Mouse (Mus musculus) small intestine, adult 2 months (tissue): ENCODE results near the gene 2310057M21Rik. TPM values are rescaled to one million over a fixed set of nuclear protein-coding genes. Genes with fewer than 3 reads are reported as not detected.
"Not testable (repeated sequence)": the region's sequence is repeated elsewhere in the genome, so short reads cannot be mapped to it uniquely, and the experiment has no call there.

Experiments
- H3K27ac ChIP-seq: fragments of 200-500 bp; 2 replicates; pipeline ENCODE4 v1.5.1; 2012; ENCODE audit warnings: low read depth, low read length, control low read depth, inconsistent platforms; ENCODE audit not compliant: insufficient read depth
- H3K27me3 ChIP-seq: fragments of 200-500 bp; 2 replicates; pipeline ENCODE4 v1.6.1; 2012; ENCODE audit warnings: mild to moderate bottlenecking, moderate library complexity, low read length, inconsistent platforms; ENCODE audit not compliant: control insufficient read depth, insufficient read depth
- H3K36me3 ChIP-seq: fragments of 200-500 bp; 2 replicates; pipeline ENCODE4 v1.6.1; 2012; ENCODE audit warnings: mild to moderate bottlenecking, low read length, control low read depth, inconsistent platforms; ENCODE audit not compliant: control insufficient read depth, insufficient read depth
- H3K4me1 ChIP-seq: fragments of 200-500 bp; 2 replicates; pipeline ENCODE4 v1.6.1; 2012; ENCODE audit warnings: low read length, inconsistent platforms, mixed read lengths; ENCODE audit not compliant: control insufficient read depth, insufficient read depth, insufficient read length
- H3K4me3 ChIP-seq: fragments of 200-500 bp; 2 replicates; pipeline ENCODE4 v1.5.1; 2012; ENCODE audit warnings: low read depth, mild to moderate bottlenecking, control low read depth, inconsistent platforms, low read length, moderate library complexity
- CTCF ChIP-seq: fragments of 200-500 bp; IDR thresholded peaks from 2 replicates; pipeline ENCODE4 v1.5.1; 2012; ENCODE audit warnings: low read depth, mild to moderate bottlenecking, control low read depth, inconsistent platforms, low read length, moderate library complexity, mixed read lengths; ENCODE audit not compliant: insufficient replicate concordance, insufficient read length; ENCODE audit errors: extremely low read depth
- POLR2A ChIP-seq: fragments of 200-500 bp; IDR thresholded peaks from 2 replicates; pipeline ENCODE4 v1.6.1; 2012; ENCODE audit warnings: low read depth, mild to moderate bottlenecking, control low read depth, inconsistent platforms, low read length, moderate library complexity
- WGBS: fragments of 180-500 bp; shearing (Covaris S2); methylation state at CpG from one replicate; pipeline ENCODE4 v1.1.7; 2018; 5-methylcytosine and 5-hydroxymethylcytosine counted together
- polyA plus RNA-seq: library from polyadenylated mRNA; depleted of rRNA; stranded (reverse); fragments of >200 nt; gene quantifications from 2 replicates; pipeline ENCODE4 v1.2.3, GENCODE M21; 2012; rRNA removed

The 2310057M21Rik gene
- 1.3 and 2.1 TPM in 2 replicates for polyA plus RNA-seq

DNA sequence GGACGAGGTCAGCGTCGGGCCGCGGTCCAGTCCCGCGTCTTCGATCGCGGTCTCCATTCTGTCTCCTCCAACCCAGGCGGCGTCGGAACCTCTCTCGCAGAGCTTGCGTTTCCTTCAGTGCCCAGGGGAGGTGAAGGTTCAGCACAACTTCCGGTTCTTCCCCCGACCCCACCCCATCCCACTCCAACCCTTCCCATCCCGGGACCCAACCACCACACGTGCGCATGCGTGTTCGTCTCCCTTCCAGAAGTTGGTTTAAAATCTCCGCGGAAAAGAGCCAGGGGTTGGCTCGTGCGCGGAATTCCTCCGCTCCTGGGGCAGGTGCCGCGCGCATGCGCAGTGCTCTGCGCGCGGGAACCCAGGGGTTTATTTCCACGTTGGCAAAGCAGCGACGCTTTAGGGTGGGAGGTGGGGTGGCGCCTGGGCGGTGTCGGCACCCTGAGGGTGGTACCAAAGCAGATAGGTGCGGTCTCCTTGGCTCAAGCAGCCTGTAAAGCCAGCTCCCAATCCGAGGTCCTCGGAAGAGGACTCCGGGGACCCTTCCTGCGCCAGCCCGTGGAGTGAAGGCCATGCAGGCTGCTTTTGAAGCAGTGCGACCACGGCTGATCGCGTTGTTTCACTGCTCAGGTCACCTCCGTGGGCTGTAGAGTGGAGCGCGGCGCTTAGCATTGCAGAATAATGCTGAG is at the start of gene 2310057M21Rik:
2310057M21Rik (minus strand) TSS at position 145 of the 686 bp plus-strand sequence.
- Histone ChIP-seq H3K27ac (peak within 1 kb of the TSS; percentile 84), H3K27me3 (no peaks in the 10 kb centered on the region), H3K4me1 (peaks cover 8% of the 10 kb centered on the region; the same call in 1 of the 2 replicates), H3K4me3 (peak within 1 kb of the TSS; percentile 96), H3K36me3 (peaks cover 9% of the 10 kb centered on the region)
- TF ChIP-seq POLR2A (peak; percentile 55), CTCF (no peak)
- under 1% methylated on average over 55 of the region's 55 CpGs for WGBS

DNA sequence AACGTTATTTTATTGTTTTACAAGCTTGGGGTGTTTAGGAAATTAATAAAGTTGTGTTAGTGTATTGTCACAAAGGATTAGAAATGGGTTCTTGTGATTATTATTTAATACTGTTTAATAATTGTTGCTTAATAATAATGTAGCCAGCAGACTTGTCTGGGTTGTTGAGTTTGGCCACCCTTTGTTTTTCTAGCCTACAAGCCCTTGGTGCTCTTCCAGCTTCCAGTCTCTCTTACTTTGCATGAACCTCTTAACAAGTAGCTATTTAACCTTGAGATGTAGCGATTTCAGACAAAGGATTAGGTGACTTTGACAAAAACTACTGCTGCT is 49.3 kb upstream of the 2310057M21Rik start:
- no peaks in the 10 kb centered on the region for H3K27me3 ChIP-seq
- 13% methylated on average over 2 of the region's 2 CpGs for WGBS
- TF ChIP-seq CTCF (no peak), POLR2A (no peak)
- H3K27ac ChIP-seq, result no peak overlapping the region
- H3K4me3 ChIP-seq, result no peak overlapping the region
- peaks cover 3% of the 10 kb centered on the region; the same call in 1 of the 2 replicates for H3K4me1 ChIP-seq
- H3K36me3 ChIP-seq, result no peaks in the 10 kb centered on the region

DNA sequence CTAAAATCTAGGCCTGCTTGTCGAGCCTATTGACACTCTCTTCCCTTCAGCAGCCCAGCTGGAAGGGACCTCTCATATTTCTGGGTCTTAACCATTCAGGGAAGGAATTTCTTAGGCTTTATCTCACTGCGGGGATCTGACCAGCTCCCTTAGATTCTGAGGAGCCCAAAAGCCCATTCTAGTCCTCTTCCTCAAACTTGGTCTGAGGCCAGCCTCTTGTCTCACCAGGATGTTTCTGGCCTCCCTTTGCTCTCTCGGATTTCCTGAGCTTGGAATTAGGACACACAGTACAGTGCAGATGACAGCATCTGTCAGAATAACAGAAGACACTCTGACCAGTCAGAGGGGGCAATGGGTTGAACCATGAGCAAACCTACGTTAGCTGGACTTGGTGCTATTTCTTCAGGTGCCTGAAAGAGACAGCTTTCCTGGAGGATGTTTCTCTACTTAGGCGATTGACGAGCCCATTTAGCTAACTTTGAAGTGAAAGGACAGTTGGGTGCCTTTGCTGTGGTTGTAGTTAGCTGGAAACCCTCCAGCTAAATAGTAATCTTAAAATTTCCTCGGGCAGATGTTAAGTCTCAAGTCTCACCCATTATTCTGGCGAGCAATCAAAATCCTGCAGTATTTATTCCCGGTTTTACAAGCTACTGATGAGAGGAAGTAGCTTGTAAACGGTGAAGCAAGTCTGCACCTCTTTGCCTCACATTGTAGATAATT is 48.8 kb upstream of the 2310057M21Rik start:
- WGBS, result 8% methylated on average over 10 of the region's 10 CpGs
- peak overlapping the region; percentile 10 for H3K27ac ChIP-seq
- H3K27me3 ChIP-seq, result no peaks in the 10 kb centered on the region

DNA sequence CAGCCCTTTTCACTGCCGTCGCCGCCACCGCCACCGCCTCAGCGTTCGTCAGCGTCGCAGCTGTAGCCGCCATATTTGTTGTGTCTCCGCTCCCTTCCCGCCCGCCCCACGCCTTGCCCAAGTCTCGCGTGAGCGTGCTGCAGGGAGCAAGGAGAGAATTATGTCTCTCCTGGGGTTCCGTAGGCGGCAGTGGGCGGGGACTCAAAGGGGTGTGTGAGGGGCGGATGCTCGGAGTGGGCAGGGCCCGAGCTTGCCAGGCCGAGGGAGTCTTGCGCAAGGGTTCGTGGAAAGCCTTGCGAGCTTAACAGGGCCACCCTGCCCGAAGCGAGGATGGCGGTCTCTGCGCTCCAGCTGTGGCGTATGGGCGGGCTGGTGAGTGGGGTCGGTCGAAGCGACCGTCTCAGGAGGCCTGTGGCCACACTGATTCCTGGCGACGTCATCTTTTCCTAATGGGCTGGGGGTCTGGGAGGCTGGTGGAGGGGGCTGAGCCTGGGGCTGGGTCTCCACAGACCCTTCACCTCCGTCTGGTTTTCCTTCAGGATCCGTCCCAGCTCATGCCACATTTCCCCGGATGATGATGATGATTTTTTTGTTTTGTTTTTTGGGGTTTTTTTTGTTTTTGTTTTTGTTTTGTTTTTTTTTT is 48.0 kb upstream of the 2310057M21Rik start, which contains the start of the genes Ikzf5 and Acadsb:
Ikzf5 (minus strand) TSS at position 106 of the 643 bp plus-strand sequence.
Acadsb (plus strand) TSS at position 186 of the 643 bp plus-strand sequence.
- Histone ChIP-seq H3K27ac (peak within 1 kb of the TSS; percentile 56), H3K4me3 (peak within 1 kb of the TSS; percentile 98), H3K36me3 (no peaks in the 10 kb centered on the region), H3K27me3 (no peaks in the 10 kb centered on the region), H3K4me1 (peaks cover 3% of the 10 kb centered on the region; the same call in 1 of the 2 replicates)
- under 1% methylated on average over 42 of the region's 42 CpGs for WGBS
- TF ChIP-seq CTCF, result no peak
- peak; percentile 58 for TF ChIP-seq POLR2A

More for the DNA sequence above, 48.8 kb upstream of the 2310057M21Rik start:
- Histone ChIP-seq H3K4me3 (peak overlapping the region; percentile 98), H3K4me1 (peaks cover 3% of the 10 kb centered on the region; the same call in 1 of the 2 replicates), H3K36me3 (no peaks in the 10 kb centered on the region)
- TF ChIP-seq POLR2A (no peak), CTCF (no peak)

DNA sequence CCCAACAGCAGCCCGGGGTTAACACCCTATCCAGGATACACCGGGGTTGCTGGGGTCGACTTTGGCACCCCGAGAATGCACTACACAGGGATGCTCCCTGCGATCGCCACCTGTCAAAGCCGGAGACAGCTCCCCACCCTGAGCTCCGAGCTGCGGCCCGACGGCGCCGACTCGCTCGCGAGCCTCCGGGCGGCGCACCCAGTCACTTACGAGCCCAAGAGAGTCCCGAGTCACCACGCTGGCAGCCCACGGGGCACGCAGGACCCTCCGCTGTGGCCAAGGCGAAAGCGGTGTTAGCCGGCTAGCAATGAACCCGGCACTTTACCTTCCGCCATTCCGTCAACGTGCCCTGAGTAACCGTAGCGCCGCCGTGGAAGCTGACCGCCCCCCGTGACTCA is 47.4 kb upstream of the 2310057M21Rik start:
- H3K27me3 ChIP-seq, result no peaks in the 10 kb centered on the region
- H3K36me3 ChIP-seq, result no peaks in the 10 kb centered on the region
- H3K27ac ChIP-seq, result peak overlapping the region; percentile 56
- TF ChIP-seq POLR2A (no peak), CTCF (no peak)
- peaks cover 3% of the 10 kb centered on the region; the same call in 1 of the 2 replicates for H3K4me1 ChIP-seq
- peak overlapping the region; percentile 98 for H3K4me3 ChIP-seq
- WGBS, result under 1% methylated on average over 38 of the region's 38 CpGs

DNA sequence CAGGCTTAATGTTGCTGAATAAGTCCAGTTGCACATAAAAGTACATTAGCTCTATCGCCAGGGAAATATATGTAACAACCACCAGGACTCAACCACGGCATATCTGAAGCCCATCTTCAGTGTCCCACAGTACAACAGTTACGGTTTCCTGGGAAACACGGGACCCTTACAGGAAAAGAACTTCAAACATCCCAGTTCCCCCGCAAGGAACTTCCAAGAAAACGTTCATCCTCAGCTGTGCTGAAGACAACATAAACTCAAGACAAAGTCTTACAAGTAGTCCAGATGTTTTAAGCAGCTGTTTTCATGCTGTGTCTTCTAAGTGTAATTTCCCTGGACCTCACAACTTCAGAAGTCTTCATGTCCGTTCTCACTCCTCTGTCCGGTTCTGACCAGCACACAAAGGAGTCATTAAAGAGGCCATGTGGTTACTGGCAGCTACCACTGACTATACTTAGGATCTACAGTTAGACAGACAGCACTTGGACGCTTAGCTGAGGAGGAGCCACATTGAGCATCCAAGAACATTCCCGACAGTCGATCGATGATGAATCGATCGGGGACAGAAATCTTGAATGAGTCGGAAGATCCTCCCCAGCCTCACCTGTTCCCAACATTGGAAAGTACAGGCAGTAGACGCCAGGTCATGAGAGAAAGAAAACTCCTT is 46.9 kb upstream of the 2310057M21Rik start:
- 5% methylated on average over 16 of the region's 16 CpGs for WGBS
- H3K27me3 ChIP-seq, result no peaks in the 10 kb centered on the region
- no peak overlapping the region for H3K27ac ChIP-seq
- peaks cover 3% of the 10 kb centered on the region; the same call in 1 of the 2 replicates for H3K4me1 ChIP-seq
- H3K36me3 ChIP-seq, result no peaks in the 10 kb centered on the region
- H3K4me3 ChIP-seq, result peak overlapping the region; percentile 98
- no peak for TF ChIP-seq CTCF
- TF ChIP-seq POLR2A, result no peak

DNA sequence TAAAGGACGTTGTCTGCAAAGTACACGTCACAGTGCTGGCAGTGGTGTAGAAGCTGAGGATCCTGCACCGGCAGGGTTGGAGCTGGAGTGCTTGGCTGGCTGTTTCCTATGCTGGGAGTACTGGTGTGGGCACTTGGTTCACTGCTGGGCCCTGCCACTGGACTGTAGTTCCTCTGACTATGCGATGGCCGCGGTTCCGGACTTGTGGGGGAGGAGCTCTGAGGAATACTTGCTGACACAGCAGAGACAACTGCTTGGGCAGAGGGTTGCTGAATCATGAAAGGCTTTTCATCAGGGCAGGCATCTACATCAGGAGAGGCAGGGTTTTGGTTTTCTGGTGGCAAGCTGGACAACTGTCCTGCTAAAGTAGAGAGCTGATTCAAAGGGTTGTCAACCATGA is 29.2 kb upstream of the 2310057M21Rik start:
- H3K27ac ChIP-seq, H3K27me3 ChIP-seq, H3K4me3 ChIP-seq, H3K4me1 ChIP-seq: not testable (repeated sequence)
- WGBS, result 94% methylated on average over 7 of the region's 7 CpGs
- peaks cover 29% of the 10 kb centered on the region for H3K36me3 ChIP-seq
